Mouse (Mus musculus) stomach, embryonic 14.5 days (tissue): Measurements from ENCODE around the gene Hist1h1b. TPM values are rescaled to one million over a fixed set of nuclear protein-coding genes. Genes with fewer than 3 reads are reported as not detected.
"Not testable (repeated sequence)": the region's sequence is repeated elsewhere in the genome, so short reads cannot be mapped to it uniquely, and the experiment has no call there.

ENCODE experiments used
- ATAC-seq: fragments of 200-750 bp; cut with Nextera tagmentation; 2 replicates; pipeline ENCODE4 v1.8.0; 2017; ENCODE audit warnings: low read depth, moderate TSS enrichment; ENCODE audit not compliant: insufficient number of reproducible peaks, insufficient read depth, low FRiP score
- H3K27ac ChIP-seq: fragments of 300-500 bp; sonication (generic); 2 replicates; pipeline ENCODE4 v1.5.1; 2014; ENCODE audit warnings: mild to moderate bottlenecking, low read length, moderate library complexity, mixed read lengths
- H3K27me3 ChIP-seq: fragments of 300-500 bp; sonication (generic); 2 replicates; pipeline ENCODE4 v1.6.1; 2014; ENCODE audit warnings: low read length, control low read depth, mixed read lengths; ENCODE audit not compliant: control insufficient read depth, insufficient read depth
- H3K36me3 ChIP-seq: fragments of 300-500 bp; sonication (generic); 2 replicates; pipeline ENCODE4 v1.6.1; 2014; ENCODE audit warnings: mild to moderate bottlenecking, control low read depth, low read length, moderate library complexity, mixed read lengths; ENCODE audit not compliant: control insufficient read depth, insufficient read depth
- H3K4me1 ChIP-seq: fragments of 300-500 bp; sonication (generic); 2 replicates; pipeline ENCODE4 v1.6.1; 2014; ENCODE audit warnings: low read length, control low read depth, mixed read lengths; ENCODE audit not compliant: control insufficient read depth, insufficient read depth
- H3K4me2 ChIP-seq: fragments of 300-500 bp; sonication (generic); replicated peaks from 2 replicates; pipeline ENCODE4 v1.6.1; 2014; ENCODE audit warnings: low read depth, low read length, control low read depth
- H3K4me3 ChIP-seq: fragments of 300-500 bp; sonication (generic); 2 replicates; pipeline ENCODE4 v1.5.1; 2014; ENCODE audit warnings: low read depth, low read length, control low read depth
- H3K9ac ChIP-seq: fragments of 300-500 bp; sonication (generic); replicated peaks from 2 replicates; pipeline ENCODE4 v1.6.1; 2014; ENCODE audit warnings: low read depth, mild to moderate bottlenecking, control low read depth, low read length, moderate library complexity, mixed read lengths
- H3K9me3 ChIP-seq: fragments of 300-500 bp; sonication (generic); 2 replicates; pipeline ENCODE4 v1.6.1; 2016; ENCODE audit warnings: low read depth, low read length, control low read depth; ENCODE audit not compliant: control insufficient read depth
- WGBS: fragments of 180-500 bp; shearing (Covaris S2); extraction: QIAGEN DNeasy Blood & Tissue Kit; methylation state at CpG from one replicate; pipeline ENCODE4 v1.1.7; 2014; 5-methylcytosine and 5-hydroxymethylcytosine counted together
- polyA plus RNA-seq: library from polyadenylated mRNA; unstranded; fragments of >200 nt; fragmentation: Nextera tagmentation; extraction: Ambion mirVana; gene quantifications from 2 replicates; pipeline ENCODE4 v1.2.1, GENCODE M21; 2014

The Hist1h1b gene
- polyA plus RNA-seq: 14.8 and 20.1 TPM in 2 replicates

GRCm38 (mm10) chr13:21779767-21780731, at the start of gene Hist1h1b:
Hist1h1b (minus strand) TSS chr13:21780625.
- peak within 1 kb of the TSS; percentile 89 for H3K9ac ChIP-seq
- H3K4me2 ChIP-seq: peak within 1 kb of the TSS; percentile 98
- H3K9me3 ChIP-seq: no peaks in the 10 kb centered on the region
- no peaks in the 10 kb centered on the region for H3K36me3 ChIP-seq
- H3K4me1 ChIP-seq: peaks cover 7% of the 10 kb centered on the region; the same call in 1 of the 2 replicates
- peak; percentile 42; the same call in 1 of the 2 replicates for ATAC-seq
- H3K4me3 ChIP-seq: peak within 1 kb of the TSS; percentile 65
- peak within 1 kb of the TSS; percentile 97 for H3K27ac ChIP-seq
- H3K27me3 ChIP-seq: no peaks in the 10 kb centered on the region
- WGBS: under 1% methylated on average over 44 of the region's 44 CpGs

GRCm38 (mm10) chr13:21828511-21828910, 48.1 kb upstream of the Hist1h1b start:
- WGBS: 58% methylated on average over 3 of the region's 3 CpGs
- no peak overlapping the region for H3K27ac ChIP-seq
- H3K9ac ChIP-seq: no peak overlapping the region
- no peaks in the 10 kb centered on the region for H3K4me1 ChIP-seq
- H3K27me3 ChIP-seq: no peaks in the 10 kb centered on the region
- H3K36me3 ChIP-seq: no peaks in the 10 kb centered on the region
- ATAC-seq: no peak
- H3K4me3 ChIP-seq: no peak overlapping the region
- H3K9me3 ChIP-seq: no peaks in the 10 kb centered on the region
- H3K4me2 ChIP-seq: no peak overlapping the region

GRCm38 (mm10) chr13:21820082-21820890, 39.9 kb upstream of the Hist1h1b start:
- H3K27ac ChIP-seq, H3K27me3 ChIP-seq, ATAC-seq, H3K9me3 ChIP-seq, H3K9ac ChIP-seq, H3K4me3 ChIP-seq, H3K36me3 ChIP-seq, H3K4me2 ChIP-seq, H3K4me1 ChIP-seq: not testable (repeated sequence)
- 84% methylated on average over 6 of the region's 16 CpGs for WGBS

- WGBS: 0% methylated on average over 12 of the region's 14 CpGs
- not testable (repeated sequence) for H3K9ac ChIP-seq, H3K27me3 ChIP-seq, H3K4me2 ChIP-seq, H3K4me3 ChIP-seq, H3K9me3 ChIP-seq, H3K36me3 ChIP-seq, H3K4me1 ChIP-seq
- H3K27ac ChIP-seq: 0 out of 2 replicates have a peak overlapping the region, but pooled peaks have one; percentile 52
- peak; percentile 69 for ATAC-seq
These were observed 31.7 kb upstream of the Hist1h1b start for GRCm38 (mm10) chr13:21812092-21812491.

- WGBS: no CpG with 5 or more reads among the region's 24 CpGs
- not testable (repeated sequence) for H3K4me3 ChIP-seq, H3K9me3 ChIP-seq, H3K9ac ChIP-seq, H3K36me3 ChIP-seq, H3K4me1 ChIP-seq, H3K4me2 ChIP-seq, H3K27me3 ChIP-seq
- ATAC-seq: peak; percentile 60
- 0 out of 2 replicates have a peak within 1 kb of the TSS, but pooled peaks have one; percentile 52 for H3K27ac ChIP-seq
These were observed 31.1 kb upstream of the Hist1h1b start, which contains the start of gene Hist1h4m for GRCm38 (mm10) chr13:21811539-21811938. Hist1h4m (plus strand) TSS chr13:21811746.

GRCm38 (mm10) chr13:21811074-21811473, 30.6 kb upstream of the Hist1h1b start:
- H3K4me3 ChIP-seq, H3K9ac ChIP-seq, H3K36me3 ChIP-seq, H3K4me2 ChIP-seq, ATAC-seq, H3K9me3 ChIP-seq, H3K27me3 ChIP-seq, H3K4me1 ChIP-seq, H3K27ac ChIP-seq: not testable (repeated sequence)
- no CpG with 5 or more reads among the region's 8 CpGs for WGBS

GRCm38 (mm10) chr13:21810073-21810472, 29.6 kb upstream of the Hist1h1b start, which contains the start of the genes Hist1h2bq and Hist1h2ao:
Hist1h2bq (minus strand) TSS chr13:21810197.
Hist1h2ao (plus strand) TSS chr13:21810465.
- H3K9me3 ChIP-seq, H3K27ac ChIP-seq, H3K27me3 ChIP-seq, H3K4me3 ChIP-seq, H3K9ac ChIP-seq, H3K4me1 ChIP-seq, H3K36me3 ChIP-seq, H3K4me2 ChIP-seq: not testable (repeated sequence)
- ATAC-seq: peak; percentile 97
- WGBS: no CpG with 5 or more reads among the region's 23 CpGs

GRCm38 (mm10) chr13:21803058-21803457, 22.6 kb upstream of the Hist1h1b start:
- H3K9me3 ChIP-seq, H3K4me2 ChIP-seq, H3K4me1 ChIP-seq, H3K9ac ChIP-seq, H3K27me3 ChIP-seq, H3K36me3 ChIP-seq, H3K27ac ChIP-seq, H3K4me3 ChIP-seq: not testable (repeated sequence)
- WGBS: no CpG with 5 or more reads among the region's 4 CpGs
- peak; percentile 76; the same call in 1 of the 2 replicates for ATAC-seq
